Mouse (Mus musculus) thymus, adult 2 months (tissue): ENCODE results near the gene Phf21a.

Experiments used
- CTCF ChIP-seq: fragments of 200-500 bp; IDR thresholded peaks from 2 replicates; pipeline ENCODE4 v1.5.1; 2012; ENCODE audit warnings: mild to moderate bottlenecking, control low read depth, low read length, moderate library complexity, borderline replicate concordance; ENCODE audit not compliant: control insufficient read depth, poor library complexity, insufficient read depth; ENCODE audit errors: extremely low read depth
- POLR2A ChIP-seq: fragments of 200-500 bp; IDR thresholded peaks from 2 replicates; pipeline ENCODE4 v1.6.1; 2012; ENCODE audit warnings: mild to moderate bottlenecking, low read length, control low read depth, moderate library complexity; ENCODE audit not compliant: control insufficient read depth, poor library complexity, insufficient read depth; ENCODE audit errors: extremely low read depth

DNA sequence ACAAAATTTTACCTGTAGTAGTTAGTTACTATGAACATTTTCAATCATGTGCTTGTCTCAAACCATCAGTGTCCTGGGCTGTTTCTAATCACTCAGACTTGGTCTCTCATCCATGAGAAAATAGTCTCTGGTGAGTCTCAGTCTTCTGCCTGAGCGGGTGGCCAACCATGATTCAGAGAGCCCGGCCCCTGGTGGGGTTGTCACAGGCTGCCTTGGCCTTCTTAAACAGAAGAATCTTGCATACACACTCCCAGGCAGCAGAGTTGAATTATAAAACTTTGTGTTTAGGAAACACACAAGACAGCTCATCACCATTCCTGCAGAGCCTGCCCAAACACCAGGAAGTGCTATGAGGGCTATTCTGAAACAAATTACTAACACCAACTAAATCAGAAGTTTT is 239.0 kb downstream of the Phf21a start:
- TF ChIP-seq POLR2A (no peak), CTCF (no peak)
